Mouse (Mus musculus) small intestine, adult 2 months (tissue): Measurements from ENCODE around the gene Ddx56. TPM values are rescaled to one million over a fixed set of nuclear protein-coding genes. Genes with fewer than 3 reads are reported as not detected.

Experiments
- H3K27ac ChIP-seq: fragments of 200-500 bp; 2 replicates; pipeline ENCODE4 v1.5.1; 2012; ENCODE audit warnings: low read depth, low read length, control low read depth, inconsistent platforms; ENCODE audit not compliant: insufficient read depth
- H3K27me3 ChIP-seq: fragments of 200-500 bp; 2 replicates; pipeline ENCODE4 v1.6.1; 2012; ENCODE audit warnings: mild to moderate bottlenecking, moderate library complexity, low read length, inconsistent platforms; ENCODE audit not compliant: control insufficient read depth, insufficient read depth
- H3K36me3 ChIP-seq: fragments of 200-500 bp; 2 replicates; pipeline ENCODE4 v1.6.1; 2012; ENCODE audit warnings: mild to moderate bottlenecking, low read length, control low read depth, inconsistent platforms; ENCODE audit not compliant: control insufficient read depth, insufficient read depth
- H3K4me1 ChIP-seq: fragments of 200-500 bp; 2 replicates; pipeline ENCODE4 v1.6.1; 2012; ENCODE audit warnings: low read length, inconsistent platforms, mixed read lengths; ENCODE audit not compliant: control insufficient read depth, insufficient read depth, insufficient read length
- H3K4me3 ChIP-seq: fragments of 200-500 bp; 2 replicates; pipeline ENCODE4 v1.5.1; 2012; ENCODE audit warnings: low read depth, mild to moderate bottlenecking, control low read depth, inconsistent platforms, low read length, moderate library complexity
- CTCF ChIP-seq: fragments of 200-500 bp; IDR thresholded peaks from 2 replicates; pipeline ENCODE4 v1.5.1; 2012; ENCODE audit warnings: low read depth, mild to moderate bottlenecking, control low read depth, inconsistent platforms, low read length, moderate library complexity, mixed read lengths; ENCODE audit not compliant: insufficient replicate concordance, insufficient read length; ENCODE audit errors: extremely low read depth
- POLR2A ChIP-seq: fragments of 200-500 bp; IDR thresholded peaks from 2 replicates; pipeline ENCODE4 v1.6.1; 2012; ENCODE audit warnings: low read depth, mild to moderate bottlenecking, control low read depth, inconsistent platforms, low read length, moderate library complexity
- WGBS: fragments of 180-500 bp; shearing (Covaris S2); methylation state at CpG from one replicate; pipeline ENCODE4 v1.1.7; 2018; 5-methylcytosine and 5-hydroxymethylcytosine counted together
- polyA plus RNA-seq: library from polyadenylated mRNA; depleted of rRNA; stranded (reverse); fragments of >200 nt; gene quantifications from 2 replicates; pipeline ENCODE4 v1.2.3, GENCODE M21; 2012

Gene Ddx56
- polyA plus RNA-seq, 1 experiment, result 12.4 TPM

DNA sequence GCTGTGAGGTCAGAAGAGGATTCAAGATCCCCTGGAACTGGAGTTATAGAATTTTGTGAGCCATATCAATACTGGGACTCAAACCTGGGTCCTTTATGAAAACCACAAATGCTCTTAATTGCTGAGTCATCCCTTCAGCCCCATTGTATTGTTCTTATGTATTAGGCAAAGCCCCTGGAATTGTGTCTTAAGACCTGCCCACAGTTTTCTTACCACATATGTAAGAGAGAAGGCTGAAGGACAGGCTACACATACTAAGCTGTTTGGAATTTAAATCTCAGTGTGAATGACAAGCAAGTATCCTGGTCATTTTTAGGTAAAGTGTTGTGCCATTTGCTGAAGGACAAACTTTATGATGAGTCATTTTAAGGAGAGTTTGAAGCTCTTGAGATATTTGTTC is 28.5 kb upstream of the Ddx56 start:
- peaks cover 44% of the 10 kb centered on the region for H3K36me3 ChIP-seq
- no peak overlapping the region for H3K4me3 ChIP-seq
- peaks cover 17% of the 10 kb centered on the region; the same call in 1 of the 2 replicates for H3K4me1 ChIP-seq
- peak overlapping the region; percentile 30; the same call in 1 of the 2 replicates for H3K27ac ChIP-seq
- TF ChIP-seq CTCF (no peak), POLR2A (no peak)
- no peaks in the 10 kb centered on the region for H3K27me3 ChIP-seq

DNA sequence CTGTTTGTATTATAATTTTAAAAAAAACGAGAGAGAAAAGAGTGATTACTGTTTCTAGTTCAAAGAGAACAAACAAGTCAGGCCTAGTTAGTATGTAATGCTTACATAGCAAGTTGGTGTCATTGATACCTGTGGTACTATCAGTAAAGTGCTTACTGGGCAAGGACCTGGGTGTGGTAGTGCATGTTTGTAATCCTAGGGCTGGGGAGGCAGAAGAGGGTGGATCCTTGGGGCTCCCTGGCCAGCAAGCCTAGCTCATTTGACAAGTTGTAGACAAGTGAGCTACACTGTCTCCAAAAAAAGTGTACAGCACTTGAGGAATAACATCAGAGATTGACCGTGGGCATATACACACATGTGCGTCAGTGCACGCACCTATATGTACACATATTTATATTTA is 27.1 kb upstream of the Ddx56 start:
- H3K4me1 ChIP-seq, result peaks cover 10% of the 10 kb centered on the region; the same call in 1 of the 2 replicates
- peaks cover 30% of the 10 kb centered on the region for H3K36me3 ChIP-seq
- H3K27ac ChIP-seq, result peak overlapping the region; percentile 32; the same call in 1 of the 2 replicates
- no peaks in the 10 kb centered on the region for H3K27me3 ChIP-seq
- TF ChIP-seq CTCF, result no peak
- 72% methylated on average over 4 of the region's 4 CpGs for WGBS
- no peak overlapping the region for H3K4me3 ChIP-seq

DNA sequence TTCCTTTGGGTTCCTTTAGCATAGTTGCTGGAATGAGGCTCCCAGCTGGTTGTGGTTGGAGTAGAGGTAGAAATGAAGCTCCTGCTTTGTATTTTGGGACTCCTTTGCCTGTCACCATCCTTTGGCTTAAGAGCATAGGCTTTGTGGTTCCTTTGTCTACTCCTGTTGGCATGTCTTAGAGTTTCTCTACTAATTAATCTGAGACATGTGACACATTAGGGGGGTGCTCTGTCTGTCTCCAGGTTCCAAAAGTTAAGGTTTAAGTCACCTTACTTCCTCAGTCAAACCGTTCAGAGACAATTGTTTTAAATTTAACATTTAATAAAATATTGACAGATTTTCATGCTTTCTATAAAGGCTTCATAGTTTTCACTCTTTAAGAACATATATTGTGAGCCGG is 26.0 kb upstream of the Ddx56 start:
- 81% methylated on average over 2 of the region's 2 CpGs for WGBS
- H3K27ac ChIP-seq, result peak overlapping the region; percentile 88

DNA sequence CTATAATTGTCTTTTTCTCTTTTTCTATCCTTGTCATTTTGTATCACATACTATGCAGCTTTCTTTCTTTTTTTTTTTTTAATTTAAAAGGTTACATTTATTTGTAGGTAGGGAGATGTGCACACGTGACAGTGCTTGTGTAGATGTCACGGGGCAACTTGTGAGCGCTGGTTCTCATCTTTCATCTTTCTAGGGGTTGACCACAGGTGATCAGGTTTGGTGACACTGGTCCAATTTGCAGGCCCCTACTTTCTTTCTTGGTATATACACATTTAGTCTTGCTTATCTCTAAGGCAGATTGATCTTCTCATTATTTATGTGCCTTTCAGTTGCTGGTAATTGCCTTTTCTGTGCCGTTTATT is 25.4 kb upstream of the Ddx56 start:
- no peaks in the 10 kb centered on the region for H3K27me3 ChIP-seq
- peak overlapping the region; percentile 43; the same call in 1 of the 2 replicates for H3K4me3 ChIP-seq
- WGBS, result 80% methylated on average over 4 of the region's 4 CpGs
- H3K4me1 ChIP-seq, result peaks cover 7% of the 10 kb centered on the region; the same call in 1 of the 2 replicates
- H3K36me3 ChIP-seq, result peaks cover 16% of the 10 kb centered on the region
- H3K27ac ChIP-seq, result peak overlapping the region; percentile 97
- no peak for TF ChIP-seq POLR2A
- TF ChIP-seq CTCF, result no peak

More for the DNA sequence above, 26.0 kb upstream of the Ddx56 start:
- TF ChIP-seq CTCF (no peak), POLR2A (no peak)
- Histone ChIP-seq H3K36me3 (peaks cover 22% of the 10 kb centered on the region), H3K27me3 (no peaks in the 10 kb centered on the region), H3K4me3 (no peak overlapping the region), H3K4me1 (peaks cover 7% of the 10 kb centered on the region; the same call in 1 of the 2 replicates)

DNA sequence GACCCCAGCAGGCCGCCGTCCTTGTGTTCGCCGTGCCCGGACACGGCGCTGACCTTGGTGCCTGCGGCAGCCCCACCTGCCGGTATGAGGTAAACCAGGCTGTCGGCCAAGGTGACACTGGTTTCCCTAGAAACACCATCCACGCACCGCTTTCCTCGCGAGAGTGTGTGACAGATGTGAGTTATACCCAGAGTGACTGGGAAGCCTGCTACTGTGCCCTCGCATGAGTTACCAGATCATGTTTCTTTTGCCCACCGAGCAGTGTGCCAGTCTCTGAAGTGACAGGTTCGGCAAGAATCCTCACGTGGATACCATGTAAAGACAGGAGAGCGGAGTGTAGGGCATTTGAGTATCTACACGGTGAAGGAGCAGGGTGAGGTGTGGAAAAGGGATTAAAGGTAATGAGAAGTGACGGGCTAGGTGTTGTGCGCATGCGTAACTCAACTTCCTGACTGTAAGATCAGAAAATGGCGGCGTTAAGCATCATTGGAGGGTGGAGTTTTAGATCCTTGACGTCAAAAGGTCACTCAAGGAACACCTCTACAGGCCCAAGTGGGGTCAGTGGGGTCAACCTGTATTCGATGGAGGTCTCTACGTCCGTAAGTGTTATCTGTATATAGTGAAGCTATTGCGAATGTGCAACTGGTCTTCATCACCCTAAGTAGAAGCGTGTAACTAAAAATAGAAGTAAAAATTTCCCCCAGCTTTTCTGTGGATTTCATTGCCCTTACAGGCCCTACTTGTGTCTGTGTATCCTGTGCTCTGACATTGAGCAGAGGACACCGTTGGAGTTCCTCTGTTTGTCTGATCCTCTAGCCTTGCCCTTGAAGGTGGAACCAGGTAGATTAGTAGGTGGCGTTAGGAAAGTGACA is 24.8 kb upstream of the Ddx56 start:
- TF ChIP-seq POLR2A (0 out of 2 replicates have a peak, but pooled peaks have one; percentile 34), CTCF (peak; percentile 20; the same call in 1 of the 2 replicates)
- 10% methylated on average over 33 of the region's 33 CpGs for WGBS
- H3K4me1 ChIP-seq, result peaks cover 4% of the 10 kb centered on the region; the same call in 1 of the 2 replicates

GRCm38 (mm10) chr11:6291401-6292115 is 24.0 kb upstream of the Ddx56 start, which contains the start of gene Ogdh:
TSS of gene Ogdh (plus strand) at chr11:6291633.
- Histone ChIP-seq H3K4me3 (peak within 1 kb of the TSS; percentile 87), H3K36me3 (peaks cover 4% of the 10 kb centered on the region), H3K4me1 (no peaks in the 10 kb centered on the region; the same call in 1 of the 2 replicates), H3K27ac (peak within 1 kb of the TSS; percentile 97), H3K27me3 (no peaks in the 10 kb centered on the region)
- under 1% methylated on average over 77 of the region's 77 CpGs for WGBS
- TF ChIP-seq CTCF (no peak), POLR2A (peak; percentile 83)

More for the DNA sequence above, 24.8 kb upstream of the Ddx56 start:
- H3K27ac ChIP-seq, result peak overlapping the region; percentile 97
- H3K4me3 ChIP-seq, result peak overlapping the region; percentile 87
- no peaks in the 10 kb centered on the region for H3K27me3 ChIP-seq
- peaks cover 11% of the 10 kb centered on the region for H3K36me3 ChIP-seq
